Comparison of ENCODE assay signal across 15 mouse cellular contexts in the genomic region with DNA sequence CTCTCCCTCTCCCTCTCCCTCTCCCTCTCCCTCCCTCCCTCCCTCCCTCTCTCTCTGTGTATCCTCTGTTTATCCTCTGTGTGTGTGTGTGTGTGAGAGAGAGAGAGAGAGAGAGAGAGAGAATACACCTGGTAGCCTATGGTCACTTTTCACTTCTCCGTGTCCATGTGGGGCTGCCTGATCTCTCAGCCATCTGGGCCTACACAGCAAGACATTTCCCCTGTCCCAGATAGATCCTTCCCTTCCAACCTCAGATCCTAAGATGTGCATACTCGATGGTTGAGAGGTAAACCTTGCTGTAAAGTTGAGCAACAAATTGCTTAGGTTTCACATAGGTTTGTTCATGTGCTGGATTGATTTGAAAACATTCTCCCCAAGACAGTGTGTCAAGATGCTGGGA.
"Had no signal": no experiment of that assay in that cellular context is flagged by ENCODE, and none has a peak within 500 bp of the region (broad histone marks: within the 10 kb centered on the region; RNA-seq: fewer than 3 reads in every experiment).

No protein-coding gene starts in this region.

- DNase-seq: left cerebral cortex, postnatal 4 days; liver, postnatal 0 days; lung, embryonic 14.5 days; thymus, adult 18-20 months; thymus, postnatal 36 days had no signal

- H3K27me3 ChIP-seq: limb, embryonic 12.5 days; limb, embryonic 15.5 days; midbrain, embryonic 13.5 days had no signal

- H3K36me3 ChIP-seq: limb, embryonic 12.5 days; limb, embryonic 15.5 days; midbrain, embryonic 10.5 days; midbrain, embryonic 13.5 days had no signal

- H3K4me2 ChIP-seq: limb, embryonic 12.5 days; limb, embryonic 15.5 days; liver, embryonic 11.5 days; lung, embryonic 14.5 days; midbrain, embryonic 13.5 days had no signal

- H3K27ac ChIP-seq: kidney, postnatal 0 days; layer of hippocampus, adult 2 months; limb, embryonic 12.5 days; limb, embryonic 15.5 days; liver, embryonic 14.5 days; midbrain, embryonic 13.5 days had no signal

- H3K4me3 ChIP-seq: layer of hippocampus, adult 2 months; limb, embryonic 12.5 days; limb, embryonic 15.5 days; megakaryocyte, embryonic 14.5 days; midbrain, embryonic 10.5 days; midbrain, embryonic 13.5 days had no signal

- H3K9me3 ChIP-seq: limb, embryonic 12.5 days; limb, embryonic 15.5 days; midbrain, embryonic 10.5 days; midbrain, embryonic 13.5 days had no signal

- H3K9ac ChIP-seq: limb, embryonic 12.5 days; limb, embryonic 15.5 days; liver, embryonic 14.5 days; liver, postnatal 0 days; lung, embryonic 14.5 days; midbrain, embryonic 13.5 days had no signal

- ATAC-seq: liver, postnatal 0 days; lung, postnatal 0 days; midbrain, embryonic 13.5 days had no signal

- H3K4me1 ChIP-seq: limb, embryonic 12.5 days; limb, embryonic 15.5 days; megakaryocyte, embryonic 14.5 days had no signal
